Mouse (Mus musculus): ENCODE data around the gene Tppp2.

Tppp2 gene

DNA sequence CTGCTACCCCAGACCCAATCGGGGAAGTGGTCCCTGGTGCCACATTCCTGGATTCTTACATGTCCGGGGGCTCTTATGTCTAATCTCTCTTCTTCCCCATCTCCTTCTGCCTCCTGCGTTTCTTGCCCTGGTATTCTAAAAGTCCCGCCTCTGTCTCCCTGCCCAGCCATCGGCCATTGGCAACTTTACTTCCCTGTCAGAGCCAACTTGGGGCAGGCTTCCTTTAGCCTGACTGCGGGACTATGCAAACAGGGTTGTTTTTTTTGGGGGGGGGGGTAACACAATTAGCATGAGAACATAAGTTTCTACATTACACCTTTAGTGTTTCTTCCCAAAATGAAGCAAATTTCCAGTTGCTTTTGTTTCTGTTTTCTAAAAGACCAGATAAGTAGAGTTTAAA is 25.1 kb downstream of the Tppp2 start:
- DNase-seq (ENCODE audit: low spot score in 2 of 2) = no peak

DNA sequence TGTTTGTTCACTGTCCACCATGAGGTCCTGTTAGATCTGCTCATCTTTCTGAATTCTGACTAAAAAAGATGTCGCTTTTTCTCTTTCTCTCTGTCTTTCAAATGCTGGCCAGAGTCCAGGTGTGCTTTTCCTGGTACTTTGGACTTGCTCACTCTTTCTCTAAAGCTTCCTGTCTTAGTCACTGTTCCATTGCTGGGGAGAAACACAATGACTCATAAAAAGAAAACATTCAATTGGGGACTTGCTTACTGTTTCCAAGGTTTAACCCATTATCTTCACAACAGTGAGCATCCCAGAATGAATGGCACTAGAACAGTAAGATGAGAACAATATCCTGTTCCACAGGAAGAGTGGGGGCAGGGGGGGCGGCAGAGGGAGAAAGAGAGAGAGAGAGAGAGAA is 42.1 kb downstream of the Tppp2 start:
- no peak for DNase-seq (ENCODE audit: low spot score in 2 of 2)

DNA sequence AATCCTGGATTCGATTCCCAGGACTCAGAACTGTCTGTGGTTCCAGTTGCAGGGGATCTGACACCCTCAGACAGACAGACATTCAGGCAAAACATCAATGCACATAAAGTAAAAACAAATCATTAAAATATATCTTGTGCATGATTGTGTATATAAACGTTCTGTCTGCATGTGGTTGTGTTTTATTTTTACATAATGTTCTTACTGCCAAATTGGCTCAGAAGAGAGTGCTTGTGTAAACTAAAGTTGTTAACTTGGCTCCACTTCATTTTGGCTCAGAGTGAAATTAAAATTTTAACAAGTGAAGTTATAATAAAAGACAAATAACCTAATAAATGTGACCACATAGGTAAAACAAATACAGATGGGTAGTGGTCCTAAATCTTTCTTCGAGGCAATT is 49.2 kb downstream of the Tppp2 start:
- no peak for DNase-seq (ENCODE audit: low spot score in 2 of 2)
